Mouse (Mus musculus) kidney, adult 2 months (tissue): Measurements from ENCODE around the gene Adam23. TPM values are rescaled to one million over a fixed set of nuclear protein-coding genes. Genes with fewer than 3 reads are reported as not detected.
"Not testable (repeated sequence)": the region's sequence is repeated elsewhere in the genome, so short reads cannot be mapped to it uniquely, and the experiment has no call there.

Experiments used
- DNase-seq: peaks from one replicate; pipeline ENCODE4 v3.0.0; 2021
- H3K27ac ChIP-seq: fragments of 200-500 bp; 2 replicates; pipeline ENCODE4 v1.5.1; 2012; ENCODE audit warnings: low read depth, low read length, control low read depth, inconsistent platforms; ENCODE audit not compliant: insufficient read depth
- H3K27me3 ChIP-seq: fragments of 200-500 bp; replicated peaks from 2 replicates; pipeline ENCODE4 v1.6.1; 2012; ENCODE audit warnings: mild to moderate bottlenecking, moderate library complexity, low read length, inconsistent platforms; ENCODE audit not compliant: control insufficient read depth, insufficient read depth
- H3K36me3 ChIP-seq: fragments of 200-500 bp; 2 replicates; pipeline ENCODE4 v1.6.1; 2012; ENCODE audit warnings: mild to moderate bottlenecking, moderate library complexity, low read length, inconsistent platforms; ENCODE audit not compliant: control insufficient read depth, insufficient read depth
- H3K4me1 ChIP-seq: fragments of 200-500 bp; 2 replicates; pipeline ENCODE4 v1.6.1; 2011; ENCODE audit warnings: low read length; ENCODE audit not compliant: control insufficient read depth, insufficient read depth
- H3K4me3 ChIP-seq: fragments of 200-500 bp; 2 replicates; pipeline ENCODE4 v1.5.1; 2011; ENCODE audit warnings: mild to moderate bottlenecking, low read depth, low read length, control low read depth; ENCODE audit not compliant: insufficient read depth
- CTCF ChIP-seq: fragments of 200-500 bp; conservative IDR thresholded peaks from 2 replicates; pipeline ENCODE4 v1.5.1; 2011; ENCODE audit warnings: low read depth, mild to moderate bottlenecking, control low read depth, low read length, moderate library complexity, mixed read lengths; ENCODE audit not compliant: insufficient read depth, insufficient read length
- POLR2A ChIP-seq: fragments of 200-500 bp; IDR thresholded peaks from one replicate; pipeline ENCODE4 v1.6.1; 2011; ENCODE audit warnings: low read depth, low read length, control low read depth
- WGBS: fragments of 180-500 bp; shearing (Covaris S2); methylation state at CpG from one replicate; pipeline ENCODE4 v1.1.7; 2018; 5-methylcytosine and 5-hydroxymethylcytosine counted together
- polyA plus RNA-seq: library from polyadenylated mRNA; depleted of rRNA; stranded (reverse); fragments of >200 nt; gene quantifications from 2 replicates; pipeline ENCODE4 v1.2.3, GENCODE M21; 2012; rRNA removed

The Adam23 gene
- polyA plus RNA-seq, 1 experiment = 0.80 TPM

- TF ChIP-seq POLR2A (no peak), CTCF (no peak)
- 75% methylated on average over 3 of the region's 3 CpGs for WGBS
- DNase-seq = no peak
- no peaks in the 10 kb centered on the region for H3K36me3 ChIP-seq
- no peak within 1 kb of the TSS for H3K4me3 ChIP-seq
- no peak within 1 kb of the TSS for H3K27ac ChIP-seq
- H3K27me3 ChIP-seq = no peaks in the 10 kb centered on the region; the same call in 1 of the 2 replicates
- no peaks in the 10 kb centered on the region for H3K4me1 ChIP-seq
Observed at GRCm38 (mm10) chr1:63615668-63616067, 170.0 kb downstream of the Adam23 start, which contains the start of gene Gm39653. TSS of gene Gm39653 (plus strand) at chr1:63615968.

GRCm38 (mm10) chr1:63628211-63628610, 182.5 kb downstream of the Adam23 start:
- no peak for TF ChIP-seq CTCF
- TF ChIP-seq POLR2A = no peak
- WGBS = 26% methylated on average over 2 of the region's 2 CpGs
- H3K4me3 ChIP-seq = no peak overlapping the region
- H3K36me3 ChIP-seq = no peaks in the 10 kb centered on the region
- DNase-seq = no peak
- H3K27ac ChIP-seq = no peak overlapping the region
- no peaks in the 10 kb centered on the region for H3K27me3 ChIP-seq
- no peaks in the 10 kb centered on the region for H3K4me1 ChIP-seq

- H3K4me1 ChIP-seq, H3K4me3 ChIP-seq, H3K36me3 ChIP-seq, H3K27me3 ChIP-seq, DNase-seq, H3K27ac ChIP-seq: not testable (repeated sequence)
Observed at GRCm38 (mm10) chr1:63630390-63630789, 184.7 kb downstream of the Adam23 start.

- no peaks in the 10 kb centered on the region for H3K4me1 ChIP-seq
- no peaks in the 10 kb centered on the region for H3K36me3 ChIP-seq
- TF ChIP-seq CTCF (no peak), POLR2A (no peak)
- no peak for DNase-seq
- no peaks in the 10 kb centered on the region; the same call in 1 of the 2 replicates for H3K27me3 ChIP-seq
- H3K4me3 ChIP-seq = no peak overlapping the region
- H3K27ac ChIP-seq = no peak overlapping the region
- WGBS = 74% methylated on average over 6 of the region's 6 CpGs
Observed at GRCm38 (mm10) chr1:63639921-63640320, 194.2 kb downstream of the Adam23 start.

Other genes with a start within 250 kb of the Adam23 start
- gene Gpr1, start 231.3 kb upstream of the Adam23 start, polyA plus RNA-seq = 0.05 and 0.06 TPM in 2 replicates
- gene Zdbf2, start 172.6 kb upstream of the Adam23 start, polyA plus RNA-seq = 0.03 TPM in 2 replicates
- not detected in 2 replicates for gene Gm39653, start 170.1 kb downstream of the Adam23 start, polyA plus RNA-seq
- gene Dytn, start 241.0 kb downstream of the Adam23 start, polyA plus RNA-seq = not detected in 2 replicates